Mouse (Mus musculus) lung, adult 2 months (tissue): ENCODE measurements around the gene Ptpn7.

Experiments
- CTCF ChIP-seq: fragments of 200-500 bp; IDR thresholded peaks from 2 replicates; pipeline ENCODE4 v1.5.1; 2011; ENCODE audit warnings: mild to moderate bottlenecking, low read length, control low read depth; ENCODE audit not compliant: insufficient read depth
- POLR2A ChIP-seq: fragments of 200-500 bp; IDR thresholded peaks from 2 replicates; pipeline ENCODE4 v1.6.1; 2011; ENCODE audit warnings: low read depth, mild to moderate bottlenecking, control low read depth, low read length, borderline replicate concordance; ENCODE audit errors: extremely low read depth

DNA sequence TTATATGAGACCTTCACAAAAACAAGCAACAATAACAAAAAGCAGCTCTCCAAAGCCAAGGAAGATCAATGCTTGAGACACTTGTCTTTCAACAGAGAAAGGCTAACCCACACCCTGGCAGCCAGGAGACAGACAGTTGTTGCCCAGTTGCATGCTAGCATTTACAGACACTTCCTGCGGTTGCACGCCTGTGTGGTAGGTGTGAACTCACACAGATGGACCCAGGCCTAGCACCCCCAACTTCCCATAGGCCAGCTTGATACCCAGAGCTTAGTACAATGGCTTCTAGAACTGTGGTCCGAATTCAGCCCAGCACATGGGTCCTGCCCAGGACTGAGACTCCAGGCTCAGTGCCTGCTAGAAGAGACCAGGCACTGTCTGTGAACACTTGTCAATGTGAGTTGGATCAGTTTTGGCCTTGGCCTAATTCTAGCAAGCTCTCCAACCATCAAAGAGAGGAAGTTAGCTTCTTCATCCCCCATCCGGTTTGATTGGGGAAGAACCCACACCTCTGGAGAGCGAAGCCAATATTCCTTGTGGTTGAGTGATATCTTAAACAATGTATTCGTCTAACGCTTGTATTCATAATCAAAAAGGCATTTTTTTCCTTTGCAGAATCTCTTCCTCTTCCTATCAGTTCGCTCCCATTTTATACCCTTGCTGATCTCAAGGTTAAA is 2.7 kb downstream of the Ptpn7 start:
- no peak for TF ChIP-seq POLR2A
- no peak for TF ChIP-seq CTCF
